Mouse (Mus musculus): Measurements from ENCODE around the gene Sec14l2. TPM values are rescaled to one million over a fixed set of nuclear protein-coding genes. Genes with fewer than 3 reads are reported as not detected.

Gene Sec14l2
- 10 to 100 TPM; 35.3 to 36.8 (median 36.4) TPM for total RNA-seq (2022)

- DNase-seq (ENCODE audit: low spot score in 2 of 2) = no peak
These were observed at the start of gene Sec14l2 for GRCm38 (mm10) chr11:4122742-4123579. Gene Sec14l2 (minus strand): TSS chr11:4123415.

- no peak for DNase-seq (ENCODE audit: low spot score in 2 of 2)
These were observed 43.4 kb upstream of the Sec14l2 start for GRCm38 (mm10) chr11:4166467-4167090.

GRCm38 (mm10) chr11:4164701-4165100, 41.5 kb upstream of the Sec14l2 start:
- no peak for DNase-seq (ENCODE audit: low spot score in 2 of 2)

- no peak for DNase-seq (ENCODE audit: low spot score in 2 of 2)
These were observed 37.7 kb upstream of the Sec14l2 start for GRCm38 (mm10) chr11:4160758-4161480.

- DNase-seq (ENCODE audit: low spot score in 2 of 2) = peak; percentile 80 to 91
These were observed 36.8 kb upstream of the Sec14l2 start, which contains the start of the genes Ccdc157 and Sf3a1 for GRCm38 (mm10) chr11:4159808-4160708. Gene Ccdc157 (minus strand): TSS chr11:4160293. Gene Sf3a1 (plus strand): TSS chr11:4160350.

- DNase-seq (ENCODE audit: low spot score in 2 of 2) = no peak
These were observed 35.5 kb upstream of the Sec14l2 start for GRCm38 (mm10) chr11:4158676-4159075.

- DNase-seq (ENCODE audit: low spot score in 2 of 2) = no peak
These were observed 32.4 kb upstream of the Sec14l2 start for GRCm38 (mm10) chr11:4155641-4156040.

GRCm38 (mm10) chr11:4153694-4154093, 30.5 kb upstream of the Sec14l2 start:
- no peak for DNase-seq (ENCODE audit: low spot score in 2 of 2)

GRCm38 (mm10) chr11:4149886-4150285, 26.7 kb upstream of the Sec14l2 start:
- DNase-seq (ENCODE audit: low spot score in 2 of 2) = no peak

GRCm38 (mm10) chr11:4148536-4149156, 25.4 kb upstream of the Sec14l2 start:
- no peak for DNase-seq (ENCODE audit: low spot score in 2 of 2)

- DNase-seq (ENCODE audit: low spot score in 2 of 2) = no peak
These were observed 24.9 kb upstream of the Sec14l2 start for GRCm38 (mm10) chr11:4148120-4148519.

- DNase-seq (ENCODE audit: low spot score in 2 of 2) = no peak
These were observed 23.9 kb upstream of the Sec14l2 start for GRCm38 (mm10) chr11:4147098-4147497.

- no peak for DNase-seq (ENCODE audit: low spot score in 2 of 2)
These were observed 23.2 kb upstream of the Sec14l2 start for GRCm38 (mm10) chr11:4146381-4146780.

- no peak for DNase-seq (ENCODE audit: low spot score in 2 of 2)
These were observed 20.3 kb upstream of the Sec14l2 start for GRCm38 (mm10) chr11:4143281-4144062.

- no peak for DNase-seq (ENCODE audit: low spot score in 2 of 2)
These were observed 19.1 kb upstream of the Sec14l2 start for GRCm38 (mm10) chr11:4142352-4142751.

GRCm38 (mm10) chr11:4141505-4141904, 18.3 kb upstream of the Sec14l2 start:
- no peak for DNase-seq (ENCODE audit: low spot score in 2 of 2)

GRCm38 (mm10) chr11:4138964-4139363, 15.7 kb upstream of the Sec14l2 start:
- no peak for DNase-seq (ENCODE audit: low spot score in 2 of 2)

- DNase-seq (ENCODE audit: low spot score in 2 of 2) = peak; percentile 66 to 71
These were observed 12.0 kb upstream of the Sec14l2 start, which contains the start of gene Rnf215 for GRCm38 (mm10) chr11:4134986-4135935. Gene Rnf215 (plus strand): TSS chr11:4135202.

Measured in left cerebral cortex, adult 8-10 months (tissue).